Mouse (Mus musculus) layer of hippocampus, adult 2 months (tissue): Measurements from ENCODE around the gene Map3k14. TPM values are rescaled to one million over a fixed set of nuclear protein-coding genes. Genes with fewer than 3 reads are reported as not detected.

ENCODE experiments used
- DNase-seq, 2 experiments: peaks; one replicate each; pipeline ENCODE4 v3.0.0; 2022; ENCODE audit warnings: low spot score in 2 of 2
- H3K27ac ChIP-seq: fragments of 200-600 bp; 2 replicates; pipeline ENCODE4 v1.8.1; 2022
- H3K4me3 ChIP-seq: fragments of 200-600 bp; 2 replicates; pipeline ENCODE4 v1.8.1; 2022; ENCODE audit warnings: mild to moderate bottlenecking
- CTCF ChIP-seq: fragments of 200-600 bp; conservative IDR thresholded peaks from 2 replicates; pipeline ENCODE4 v1.8.1; 2022; ENCODE audit warnings: antibody characterized with exemption, mild to moderate bottlenecking, moderate library complexity
- total RNA-seq, 2 experiments: library from RNA; stranded (reverse); gene quantifications; 2 replicates each; pipeline ENCODE4 v1.2.3; 2021

Gene Map3k14
- total RNA-seq, 2 experiments from 2014 or later, result 3.3 TPM

DNA sequence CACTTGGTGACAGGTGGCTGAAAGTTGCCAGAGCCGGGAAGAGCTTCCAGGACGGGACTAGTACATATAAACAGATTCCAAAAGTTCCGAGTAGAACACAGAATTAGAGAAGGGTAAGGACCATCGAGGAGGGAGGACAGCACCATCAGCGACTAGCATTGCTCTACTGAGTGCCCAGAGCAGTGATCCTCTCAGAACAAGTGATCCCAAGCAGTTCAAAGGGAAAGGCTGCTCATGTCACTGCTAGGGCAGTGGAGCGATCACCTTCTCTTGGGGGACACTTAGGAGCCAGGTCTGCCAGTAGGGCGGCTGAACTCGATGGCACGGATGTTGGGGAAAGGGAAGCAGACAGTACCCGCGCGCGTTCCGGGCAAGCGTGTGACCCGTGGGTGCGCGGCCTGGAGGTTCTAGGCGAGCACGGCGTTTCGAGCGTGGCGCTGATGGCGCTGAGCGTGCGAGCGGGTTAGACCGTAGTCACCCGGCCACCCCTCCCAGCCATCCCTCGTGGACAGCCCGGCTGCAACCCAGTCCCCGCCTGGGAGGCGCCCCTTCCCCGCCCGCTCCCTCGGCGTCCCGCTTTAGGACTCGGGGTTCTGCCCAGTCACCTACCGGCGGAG is 435 bp downstream of the Map3k14 start:
- Histone ChIP-seq H3K27ac (peak overlapping the region; percentile 92), H3K4me3 (peak overlapping the region; percentile 81)
- DNase-seq, result no peak
- TF ChIP-seq CTCF, result peak; percentile 29; the same call in 1 of the 2 replicates

DNA sequence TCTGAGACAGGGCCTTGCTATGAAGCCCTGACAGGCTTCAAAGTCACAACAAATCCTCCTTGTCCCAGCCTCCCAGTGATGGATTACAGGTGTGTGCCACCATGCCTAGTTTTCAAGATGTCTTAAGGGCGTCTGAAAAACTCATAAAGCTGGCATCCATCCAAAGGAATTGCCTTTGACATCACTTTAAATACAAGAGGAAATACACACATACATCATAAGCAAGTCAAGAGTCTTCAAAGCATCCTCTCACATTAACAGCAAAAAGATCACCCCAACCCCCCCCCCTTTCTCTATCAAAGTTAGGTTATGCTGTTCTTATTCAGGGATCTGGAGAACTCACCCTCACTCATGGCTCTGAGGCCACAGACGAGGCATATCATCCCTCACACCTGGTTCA is 1.4 kb downstream of the Map3k14 start:
- no peak for DNase-seq
- Histone ChIP-seq H3K27ac (no peak overlapping the region), H3K4me3 (no peak overlapping the region)
- TF ChIP-seq CTCF, result no peak

DNA sequence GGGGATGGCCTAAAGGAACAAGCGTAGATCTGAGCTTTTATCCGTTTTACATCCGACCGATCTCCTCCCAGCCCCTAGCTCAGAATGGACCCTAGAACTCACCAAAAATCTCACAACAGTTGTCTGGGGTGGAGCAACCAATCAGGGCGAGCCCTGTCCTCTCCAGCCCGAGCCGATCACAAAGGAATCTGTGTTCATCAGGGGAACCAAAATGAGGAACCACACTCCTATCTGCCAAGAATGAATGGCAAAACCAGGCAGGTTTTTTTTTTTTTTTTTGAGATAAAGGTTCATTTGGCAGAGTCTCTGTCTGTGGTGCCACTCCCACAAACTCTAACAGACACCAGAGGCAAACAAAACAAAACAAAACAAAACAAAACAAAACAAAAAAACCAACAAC is 2.1 kb downstream of the Map3k14 start:
- H3K27ac ChIP-seq, result peak overlapping the region; percentile 7; the same call in 1 of the 2 replicates
- no peak for DNase-seq
- H3K4me3 ChIP-seq, result no peak overlapping the region
- TF ChIP-seq CTCF, result no peak

GRCm38 (mm10) chr11:103264427-103265005 is 2.8 kb downstream of the Map3k14 start:
- Histone ChIP-seq H3K27ac (peak overlapping the region; percentile 7; the same call in 1 of the 2 replicates), H3K4me3 (no peak overlapping the region; the same call in 1 of the 2 replicates)
- TF ChIP-seq CTCF, result no peak
- no peak for DNase-seq

DNA sequence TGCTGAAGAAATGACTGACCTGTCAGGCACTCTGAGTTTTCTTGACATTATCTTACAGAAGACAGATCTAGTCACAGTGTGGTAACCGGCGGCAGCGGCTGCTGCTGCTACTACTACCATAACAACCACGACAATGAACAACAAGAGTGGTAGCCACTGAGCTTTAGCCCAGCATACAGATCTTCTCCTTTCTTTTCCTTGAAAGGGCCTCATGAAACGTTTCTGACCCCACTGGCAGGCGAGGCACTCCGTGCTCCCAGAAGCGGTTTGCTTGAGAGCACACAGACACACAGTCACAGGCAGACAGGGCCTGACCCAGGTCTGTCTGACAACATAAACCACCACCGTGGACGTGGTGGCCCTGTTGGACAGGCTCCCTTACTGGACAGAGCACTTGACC is 3.7 kb downstream of the Map3k14 start:
- H3K27ac ChIP-seq, result no peak overlapping the region
- H3K4me3 ChIP-seq, result no peak overlapping the region
- TF ChIP-seq CTCF, result no peak
- no peak for DNase-seq

GRCm38 (mm10) chr11:103262412-103263267 is 4.6 kb downstream of the Map3k14 start:
- H3K27ac ChIP-seq, result peak overlapping the region; percentile 11
- no peak for DNase-seq
- no peak for TF ChIP-seq CTCF

DNA sequence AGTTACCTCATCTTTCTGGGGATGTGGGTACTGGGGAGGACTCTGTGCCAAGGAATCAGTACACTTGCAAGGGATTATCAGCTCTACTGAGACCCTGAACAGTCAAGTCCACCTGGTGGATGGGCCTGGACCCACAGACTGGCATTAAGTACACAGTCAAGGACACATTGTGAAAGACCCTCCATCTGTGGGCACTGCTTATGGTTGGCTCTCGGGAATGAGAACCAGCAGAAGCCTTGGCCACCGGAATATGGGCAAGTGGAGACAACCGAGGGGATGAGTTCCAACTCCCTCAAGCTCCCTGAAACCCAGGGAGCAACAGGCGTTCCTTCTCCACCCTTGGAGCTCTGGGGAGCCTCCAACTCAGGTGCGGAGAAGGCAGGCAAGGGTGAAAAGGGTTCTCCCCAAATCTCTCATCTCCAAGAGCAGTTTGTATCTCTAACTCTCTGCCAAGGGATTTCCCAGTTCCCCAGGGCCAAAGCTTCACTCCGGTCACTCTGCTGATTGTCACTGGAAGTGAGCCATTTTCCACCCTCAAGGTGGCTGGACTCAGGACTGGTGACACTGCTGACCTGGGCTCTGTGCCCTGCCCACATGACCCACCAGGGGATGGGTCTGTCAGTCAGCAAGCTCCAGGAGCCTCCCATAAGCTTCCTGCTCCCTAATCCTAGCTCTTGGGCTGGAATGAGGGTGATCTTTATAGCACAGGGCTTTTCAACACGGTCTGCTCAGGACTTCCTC is 5.4 kb downstream of the Map3k14 start:
- TF ChIP-seq CTCF, result no peak
- H3K4me3 ChIP-seq, result no peak overlapping the region
- peak overlapping the region; percentile 11 for H3K27ac ChIP-seq
- no peak for DNase-seq

More at GRCm38 (mm10) chr11:103262412-103263267, 4.6 kb downstream of the Map3k14 start:
- H3K4me3 ChIP-seq, result peak overlapping the region; percentile 2; the same call in 1 of the 2 replicates

- no peak for TF ChIP-seq CTCF
- no peak overlapping the region for H3K4me3 ChIP-seq
- no peak for DNase-seq
- H3K27ac ChIP-seq, result no peak overlapping the region
These were observed 6.6 kb downstream of the Map3k14 start for GRCm38 (mm10) chr11:103260515-103261192.

DNA sequence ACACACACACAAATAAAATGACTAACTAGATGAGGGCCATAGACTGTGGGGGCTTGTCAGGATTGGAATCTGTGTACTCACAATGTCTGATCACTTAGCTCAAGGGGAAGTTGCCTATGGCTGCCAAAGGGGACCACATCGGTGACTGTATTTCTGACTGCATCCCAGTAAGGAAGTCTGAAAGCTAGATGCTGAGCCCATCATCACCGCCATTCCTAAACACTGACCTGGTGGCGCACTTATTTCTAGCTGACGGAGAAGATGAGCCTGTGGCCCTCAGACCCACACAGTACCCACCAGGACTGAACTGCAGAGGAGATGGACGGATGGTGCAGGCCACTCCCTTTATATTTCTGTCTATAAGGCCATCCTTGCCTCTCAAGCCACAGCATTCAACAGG is 7.2 kb downstream of the Map3k14 start:
- Histone ChIP-seq H3K27ac (no peak overlapping the region), H3K4me3 (no peak overlapping the region)
- no peak for DNase-seq
- TF ChIP-seq CTCF, result no peak

- DNase-seq, result no peak
- no peak overlapping the region for H3K4me3 ChIP-seq
- no peak overlapping the region for H3K27ac ChIP-seq
- no peak for TF ChIP-seq CTCF
These were observed 9.3 kb downstream of the Map3k14 start for GRCm38 (mm10) chr11:103257938-103258481.

GRCm38 (mm10) chr11:103253605-103254004 is 13.7 kb downstream of the Map3k14 start:
- Histone ChIP-seq H3K4me3 (no peak overlapping the region), H3K27ac (no peak overlapping the region)
- DNase-seq, result no peak
- no peak for TF ChIP-seq CTCF

DNA sequence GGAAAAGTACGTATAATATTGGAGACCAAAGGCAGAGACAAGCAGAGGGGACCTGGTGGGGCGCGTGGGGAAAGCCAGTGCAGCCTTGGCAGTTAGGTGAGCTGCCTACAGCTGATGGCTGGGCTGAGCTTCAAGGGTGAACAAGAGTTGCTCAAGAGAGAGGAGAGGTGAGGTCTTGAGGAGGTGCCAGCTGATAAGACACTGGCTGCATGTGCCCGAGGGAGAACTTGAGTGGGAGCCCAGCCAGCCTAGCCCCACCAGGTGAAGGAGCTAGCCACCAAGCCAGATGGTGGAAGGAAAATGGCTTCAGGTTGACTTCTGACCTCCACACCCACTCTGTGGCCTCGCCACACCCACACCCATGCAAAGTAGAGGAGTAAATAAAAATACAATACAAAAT is 14.9 kb downstream of the Map3k14 start:
- no peak for DNase-seq
- Histone ChIP-seq H3K4me3 (no peak overlapping the region), H3K27ac (no peak overlapping the region)
- TF ChIP-seq CTCF, result no peak
